Mouse (Mus musculus): ENCODE results near the gene Tmem62. TPM values are rescaled to one million over a fixed set of nuclear protein-coding genes. Genes with fewer than 3 reads are reported as not detected.

Gene Tmem62
- total RNA-seq (2023; ENCODE audit: inconsistent age), result 17.6 to 24.6 TPM (median 24.4 TPM) in 4 replicates

DNA sequence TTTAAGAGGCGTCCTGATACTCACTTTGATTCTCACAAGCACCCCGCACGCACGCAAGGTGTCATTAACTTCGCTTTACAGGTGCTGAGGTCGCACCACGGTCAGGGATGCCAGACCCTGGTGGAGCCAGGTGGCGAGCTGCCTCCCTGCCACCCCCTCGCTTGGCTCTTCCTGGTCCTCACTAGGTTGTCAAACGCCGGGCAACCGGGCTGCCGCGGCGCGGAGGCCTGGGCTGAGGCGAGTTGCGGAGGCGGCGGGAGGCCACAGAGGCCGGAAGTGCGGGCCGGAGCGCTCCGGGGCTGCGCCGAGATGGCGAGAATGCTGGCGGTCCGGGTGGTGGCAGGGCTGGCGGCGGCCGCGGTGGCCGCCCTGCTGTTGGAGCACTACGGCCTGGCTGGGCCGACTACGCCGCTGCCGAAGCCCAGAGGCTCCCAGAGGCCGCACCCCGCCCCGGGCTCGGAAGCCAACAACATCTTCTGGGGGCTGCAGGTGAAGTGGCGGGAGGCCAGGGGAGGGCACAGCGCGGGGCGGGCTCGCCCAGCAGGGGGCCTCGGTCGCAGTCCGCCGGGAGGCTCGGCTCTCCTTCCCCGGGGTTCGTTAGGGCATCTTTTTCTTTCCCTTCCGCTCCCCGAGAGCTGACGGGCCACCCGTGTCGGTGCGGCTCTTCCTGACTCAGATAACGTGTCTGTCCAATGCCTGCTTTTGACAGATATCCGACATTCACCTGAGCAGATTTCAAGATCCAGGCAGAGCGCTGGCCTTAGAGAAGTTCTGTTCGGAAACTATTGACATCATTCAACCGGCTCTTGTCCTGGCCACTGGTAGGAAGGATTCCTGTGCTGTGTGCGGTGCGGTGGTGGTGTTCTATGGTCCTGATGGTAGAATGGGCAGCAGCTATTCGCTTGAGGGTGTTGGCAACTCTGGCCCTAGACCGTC is at the start of gene Tmem62:
Gene Tmem62 (plus strand): TSS at position 28 of the 936 bp plus-strand sequence.

GRCm38 (mm10) chr2:120970559-120971080 is 6.2 kb upstream of the Tmem62 start, which contains the start of gene Ubr1:
Gene Ubr1, minus strand, starts transcription at chr2:120970715.

DNA sequence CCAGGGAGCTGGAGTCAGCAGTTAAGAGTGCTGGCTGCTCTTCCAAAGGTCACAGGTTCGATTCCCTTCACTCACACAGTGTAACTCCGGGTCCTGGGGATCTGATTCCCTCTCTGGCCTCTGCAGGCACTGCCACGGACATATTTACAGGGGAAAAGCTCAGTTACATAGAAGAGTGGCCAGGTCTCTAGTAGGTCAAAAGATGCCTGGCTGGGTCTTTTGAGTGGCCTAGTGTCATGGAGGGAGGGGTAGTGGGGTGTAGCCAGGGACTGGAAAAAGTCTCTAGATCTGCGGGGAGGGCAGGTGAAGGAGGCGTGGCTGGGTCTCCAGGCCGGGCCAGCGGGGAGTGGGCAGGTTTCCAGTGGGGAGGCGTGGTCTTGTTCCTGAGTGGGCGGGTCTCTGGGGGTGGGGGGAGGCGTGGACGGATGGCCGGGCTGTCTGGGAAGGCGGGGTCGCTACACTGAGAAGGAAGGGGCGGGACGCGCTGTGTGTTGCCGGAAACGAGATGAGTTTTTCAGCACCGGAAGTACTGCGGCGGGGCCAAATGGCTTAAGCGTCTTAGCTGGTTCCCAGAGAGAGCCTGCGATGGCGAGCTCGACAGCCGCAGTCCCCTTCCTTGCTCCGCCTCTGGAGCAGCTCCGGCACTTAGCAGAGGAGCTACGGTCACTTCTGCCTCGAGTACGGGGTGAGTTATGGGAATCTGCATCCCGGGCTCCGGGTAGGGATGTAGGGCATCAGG is 31.3 kb downstream of the Tmem62 start, which contains the start of gene Ccndbp1:
Gene Ccndbp1 (plus strand): TSS at position 479 of the 739 bp plus-strand sequence.

DNA sequence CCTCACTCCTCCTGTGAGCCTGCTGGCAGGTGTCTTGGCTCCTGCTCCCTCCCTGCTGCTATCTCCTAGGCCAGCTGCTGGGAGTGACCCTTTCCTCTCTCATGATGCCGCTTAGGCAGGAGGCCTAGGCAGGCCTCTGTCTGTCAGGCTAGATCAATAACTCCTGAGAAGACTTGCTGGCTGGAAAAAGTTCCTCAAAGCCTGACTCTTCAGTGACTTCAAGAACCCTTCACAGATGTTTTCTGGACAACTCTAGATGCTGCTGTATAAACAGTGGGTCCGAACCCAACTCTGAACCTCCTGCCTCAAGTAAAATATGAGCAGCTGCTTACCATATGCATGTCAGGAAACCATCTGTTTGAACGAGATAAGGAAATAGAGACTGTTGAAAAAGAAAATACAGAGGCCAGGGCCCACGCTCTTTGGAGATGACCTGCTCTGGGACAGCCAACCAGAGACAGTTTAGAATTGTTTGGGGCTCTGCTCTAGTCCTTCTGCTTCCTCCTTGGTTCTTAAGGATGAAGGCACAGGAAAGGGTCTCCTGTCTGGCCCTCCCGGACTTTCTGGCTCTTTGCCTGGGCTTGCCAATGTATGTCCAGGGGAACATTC is 60.0 kb downstream of the Tmem62 start, which contains the start of gene Epb42:
Gene Epb42 (minus strand): TSS at position 340 of the 609 bp plus-strand sequence.

Other genes starting within 250 kb of the Tmem62 start
- 36.0 to 45.2 TPM (median 41.7 TPM) in 4 replicates for gene Cdan1, start 126.9 kb upstream of the Tmem62 start, total RNA-seq (2023; ENCODE audit: inconsistent age)
- 6.9 to 12.3 TPM (median 9.5 TPM) in 4 replicates for gene Ttbk2, start 126.4 kb upstream of the Tmem62 start, total RNA-seq (2023; ENCODE audit: inconsistent age)
- 61.3 to 66.2 TPM (median 64.2 TPM) in 4 replicates for gene Ubr1, start 6.3 kb upstream of the Tmem62 start, total RNA-seq (2023; ENCODE audit: inconsistent age)
- gene Ccndbp1, start 31.4 kb downstream of the Tmem62 start, total RNA-seq (2023; ENCODE audit: inconsistent age), result 84.0 to 90.1 TPM (median 86.4 TPM) in 4 replicates
- not detected in 4 replicates for gene Epb42, start 60.1 kb downstream of the Tmem62 start, total RNA-seq (2023; ENCODE audit: inconsistent age)
- gene Tgm5, start 108.8 kb downstream of the Tmem62 start, total RNA-seq (2023; ENCODE audit: inconsistent age), result not detected in 4 replicates
- gene Tgm7, start 132.8 kb downstream of the Tmem62 start, total RNA-seq (2023; ENCODE audit: inconsistent age), result not detected in 4 replicates
- 15.4 to 19.7 TPM (median 18.6 TPM) in 4 replicates for gene Adal, start 163.4 kb downstream of the Tmem62 start, total RNA-seq (2023; ENCODE audit: inconsistent age)
- 7.1 to 10.5 TPM (median 10.0 TPM) in 4 replicates for gene Lcmt2, start 163.6 kb downstream of the Tmem62 start, total RNA-seq (2023; ENCODE audit: inconsistent age)
- 74.0 to 78.8 TPM (median 78.3 TPM) in 4 replicates for gene Tubgcp4, start 193.6 kb downstream of the Tmem62 start, total RNA-seq (2023; ENCODE audit: inconsistent age)
- gene Zscan29, start 194.1 kb downstream of the Tmem62 start, total RNA-seq (2023; ENCODE audit: inconsistent age), result 29.3 to 33.8 TPM (median 31.1 TPM) in 4 replicates

Data from B cell, adult (primary cell).